Mouse (Mus musculus) inflammation-experienced regulatory T-cells, adult 6 months (primary cell): ENCODE data around the gene Amz2. TPM values are rescaled to one million over a fixed set of nuclear protein-coding genes. Genes with fewer than 3 reads are reported as not detected.
"Not testable (repeated sequence)": the region's sequence is repeated elsewhere in the genome, so short reads cannot be mapped to it uniquely, and the experiment has no call there.

Experiments used
- ATAC-seq: one replicate; pipeline ENCODE4 v1.8.0; 2017
- polyA plus RNA-seq, 3 experiments: library from polyadenylated mRNA; unstranded; fragments of 100-300 nt; shearing (Covaris generic); gene quantifications; one replicate each; pipeline ENCODE4 v1.2.1; 2017

Amz2 gene
- polyA plus RNA-seq, 3 experiments from 2014 or later, result 44.8 to 49.1 (median 46.0) TPM

DNA sequence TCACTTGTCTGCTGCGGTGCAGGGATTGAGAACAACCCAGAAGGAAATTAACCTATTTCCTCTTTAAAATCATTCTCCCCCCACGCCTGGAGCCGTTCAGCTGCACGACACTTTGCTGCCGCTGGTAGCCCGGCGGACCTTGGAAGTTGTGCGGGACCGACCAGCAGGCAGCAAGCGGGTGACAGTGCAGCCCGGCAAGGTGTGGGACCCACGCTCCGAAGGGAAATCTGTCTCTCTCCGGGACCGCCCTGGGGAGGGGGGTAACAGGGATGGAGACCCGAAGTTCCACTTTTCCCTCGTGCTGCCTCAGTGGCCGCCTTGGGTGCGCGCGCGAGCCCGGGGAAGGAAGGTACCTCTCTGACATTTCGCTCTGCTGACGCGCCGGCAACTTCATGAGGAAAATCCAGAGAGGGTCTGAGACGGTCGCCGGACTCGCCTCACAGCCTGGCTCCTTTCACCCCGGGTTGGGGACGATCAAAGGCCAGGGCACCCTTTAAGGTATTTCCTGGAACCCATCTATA lies 46.5 kb downstream of the Amz2 start:
- ATAC-seq, result no peak

DNA sequence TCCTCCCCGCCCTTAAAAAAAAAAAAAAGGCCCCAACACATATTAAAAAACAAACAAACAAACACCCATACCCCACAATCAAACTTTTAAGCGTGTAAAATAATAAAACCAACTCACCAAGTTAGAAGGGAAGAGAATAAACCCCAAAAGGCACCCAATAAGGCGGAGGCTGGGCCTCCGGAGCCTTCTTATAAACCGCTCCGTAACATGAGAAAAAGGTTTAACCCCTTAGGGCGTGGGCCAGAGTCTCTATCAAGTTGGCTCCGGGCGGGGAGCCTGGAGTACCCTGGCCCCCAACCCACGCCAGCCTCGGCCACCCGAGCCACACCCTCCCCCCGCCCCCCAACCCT lies 47.0 kb downstream of the Amz2 start:
- ATAC-seq, result peak; percentile 3

DNA sequence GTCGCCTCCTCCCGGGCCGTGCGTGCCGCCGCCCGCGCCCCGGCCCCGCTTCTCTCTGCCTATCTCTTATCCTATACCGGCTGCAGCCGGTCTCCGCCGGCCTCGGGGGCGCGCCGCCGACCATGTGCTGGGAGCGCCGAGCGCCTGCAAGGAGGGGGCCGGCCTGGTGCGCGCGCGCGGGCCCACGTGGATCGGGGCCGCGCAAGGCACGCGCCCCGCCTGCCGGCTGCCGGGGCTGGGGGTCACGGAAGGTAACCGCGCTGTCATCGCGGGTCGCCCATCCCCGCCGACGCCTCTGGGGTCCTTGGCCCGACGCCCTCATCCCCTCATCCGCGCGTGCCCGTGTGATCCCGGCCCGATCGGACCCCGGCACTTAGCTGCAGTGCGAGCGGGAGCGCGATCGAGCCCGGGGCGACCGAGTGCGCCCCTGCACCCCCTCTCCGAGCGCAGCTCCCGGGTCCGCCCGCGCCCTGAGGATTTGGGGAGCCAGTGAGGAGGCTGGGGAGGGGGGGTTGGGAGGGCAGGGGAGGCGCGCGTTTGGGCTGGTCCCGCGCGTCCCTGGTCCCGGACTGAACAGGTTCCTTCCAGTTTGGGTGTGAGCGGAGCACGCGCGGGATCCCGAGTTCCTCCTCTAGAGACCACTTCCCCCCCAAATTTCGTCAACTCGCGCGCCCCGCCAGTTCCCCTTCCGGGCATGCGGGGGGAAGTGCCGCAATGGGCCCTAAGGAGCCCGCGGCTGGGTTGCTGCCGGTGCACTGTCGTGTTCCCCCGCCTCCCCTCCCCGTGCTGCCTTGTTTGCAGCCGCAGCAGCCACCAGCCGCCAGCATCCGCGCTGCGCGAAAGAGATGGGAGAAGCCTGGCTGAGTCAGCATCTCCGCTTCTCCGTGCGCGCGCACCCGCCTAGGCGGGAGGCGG lies 47.7 kb downstream of the Amz2 start, which contains the start of the genes Arsg and Slc16a6:
TSS of gene Arsg (plus strand) at position 204 of the 915 bp plus-strand sequence.
TSS of gene Slc16a6 (minus strand) at position 428 of the 915 bp plus-strand sequence.
- ATAC-seq, result peak; percentile 73

DNA sequence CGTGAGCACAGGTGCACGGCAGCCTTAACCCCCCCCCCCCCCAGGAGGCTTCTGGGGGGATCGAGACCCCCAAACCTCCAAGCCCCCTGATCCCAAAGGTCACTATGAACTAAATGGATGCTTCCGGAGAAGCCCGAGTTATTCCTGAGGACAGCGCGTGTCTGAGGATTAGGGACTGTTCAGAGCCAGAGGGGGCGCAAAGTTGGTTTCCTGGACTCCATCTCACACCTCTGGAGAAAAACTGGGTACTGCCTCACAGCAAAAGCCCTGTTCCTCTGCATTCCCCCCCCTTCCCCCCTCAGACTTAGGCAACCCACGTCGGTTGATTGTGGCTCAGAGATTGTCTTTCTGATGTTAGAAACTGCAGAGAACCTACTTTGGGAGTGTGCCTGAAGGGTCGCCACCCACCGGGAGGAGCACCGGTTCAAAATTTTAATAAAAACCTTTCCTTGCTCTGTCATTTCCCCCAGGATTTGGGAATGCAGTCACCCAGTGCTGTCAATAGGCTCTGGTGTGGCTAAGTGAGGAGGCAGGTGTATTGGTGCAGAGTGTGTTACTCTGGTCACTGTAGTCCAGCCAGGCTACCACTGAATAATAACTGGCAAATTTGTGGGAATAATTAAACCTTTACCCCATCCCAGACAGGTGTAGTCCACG lies 48.5 kb downstream of the Amz2 start:
- ATAC-seq, result no peak

DNA sequence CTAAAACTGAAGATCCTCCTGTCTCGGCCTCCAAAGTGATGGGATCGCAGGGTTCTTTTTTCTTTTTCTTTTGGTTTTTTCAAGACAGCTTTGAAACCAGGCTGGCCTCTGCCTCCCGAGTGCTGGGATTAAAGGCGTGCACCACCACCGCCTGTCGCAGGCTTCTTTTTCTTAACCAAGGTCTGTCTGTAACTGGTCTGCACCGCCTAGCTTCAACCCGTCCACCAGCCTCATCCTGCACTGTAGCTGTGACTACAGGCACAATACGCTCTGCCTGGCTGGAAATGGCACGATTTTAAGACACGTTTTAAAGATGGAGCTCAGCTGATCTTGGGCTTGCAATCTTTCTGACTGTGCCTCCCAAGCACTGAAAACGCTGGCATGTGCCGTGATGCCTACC lies 49.1 kb downstream of the Amz2 start:
- no peak for ATAC-seq

DNA sequence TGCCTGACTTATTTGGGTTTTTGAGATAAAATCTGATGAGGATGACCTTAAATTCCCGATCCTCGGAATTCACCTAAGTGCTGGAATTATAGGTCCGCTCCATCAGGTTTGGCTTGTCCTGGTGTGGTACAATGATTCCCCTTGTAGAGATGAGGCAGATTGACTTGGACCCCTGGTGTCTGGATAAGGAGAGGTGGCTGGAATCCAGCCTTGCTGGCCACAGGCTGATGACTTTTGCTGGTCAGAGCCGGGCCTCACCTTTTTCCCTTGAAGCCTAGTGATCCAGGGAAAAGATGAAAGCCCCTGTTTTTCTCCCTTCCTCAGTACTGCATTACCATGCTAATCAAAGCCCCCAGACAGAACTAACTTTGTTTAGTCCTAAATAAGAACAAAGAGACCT lies 50.0 kb downstream of the Amz2 start:
- ATAC-seq, result no peak

DNA sequence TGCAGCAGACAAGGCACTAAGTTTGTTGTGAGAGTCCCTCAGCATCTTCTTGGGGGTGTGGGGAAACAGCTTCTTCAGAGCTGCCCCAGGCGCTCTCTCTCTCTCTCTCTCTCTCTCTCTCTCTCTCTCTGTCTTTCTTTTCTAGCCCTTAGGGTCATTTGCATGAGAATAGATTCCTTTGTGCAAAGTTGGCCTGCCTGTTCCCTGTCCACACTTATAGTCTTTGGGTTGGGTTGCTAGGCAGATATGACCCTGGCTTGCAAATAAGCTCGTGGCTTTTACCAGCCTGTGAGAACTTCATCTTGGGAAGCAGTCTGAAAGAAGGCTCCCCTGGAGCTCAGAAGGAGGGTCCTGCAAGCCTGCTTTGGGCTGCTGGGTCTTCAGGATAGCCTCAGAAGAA lies 50.5 kb downstream of the Amz2 start:
- no peak for ATAC-seq

DNA sequence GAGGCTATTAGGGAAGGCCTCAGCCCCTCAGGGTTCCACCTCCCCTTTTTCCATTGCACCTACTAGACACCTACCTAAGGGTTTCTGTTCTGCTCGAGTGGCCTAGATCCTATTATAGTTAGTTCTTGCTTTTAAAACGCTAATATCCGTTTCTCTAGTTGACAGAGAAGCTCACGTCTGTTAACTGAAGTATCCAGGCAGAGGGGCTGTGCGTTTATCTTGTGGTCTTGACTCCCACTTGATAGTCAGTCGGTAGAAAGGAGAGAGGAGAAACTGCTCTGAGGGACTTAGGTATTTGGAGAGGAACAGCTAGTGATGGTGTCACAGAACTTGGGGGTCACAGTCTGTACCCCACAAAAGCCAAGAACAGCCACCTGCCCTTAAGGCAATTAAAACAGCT lies 50.9 kb downstream of the Amz2 start:
- no peak for ATAC-seq

DNA sequence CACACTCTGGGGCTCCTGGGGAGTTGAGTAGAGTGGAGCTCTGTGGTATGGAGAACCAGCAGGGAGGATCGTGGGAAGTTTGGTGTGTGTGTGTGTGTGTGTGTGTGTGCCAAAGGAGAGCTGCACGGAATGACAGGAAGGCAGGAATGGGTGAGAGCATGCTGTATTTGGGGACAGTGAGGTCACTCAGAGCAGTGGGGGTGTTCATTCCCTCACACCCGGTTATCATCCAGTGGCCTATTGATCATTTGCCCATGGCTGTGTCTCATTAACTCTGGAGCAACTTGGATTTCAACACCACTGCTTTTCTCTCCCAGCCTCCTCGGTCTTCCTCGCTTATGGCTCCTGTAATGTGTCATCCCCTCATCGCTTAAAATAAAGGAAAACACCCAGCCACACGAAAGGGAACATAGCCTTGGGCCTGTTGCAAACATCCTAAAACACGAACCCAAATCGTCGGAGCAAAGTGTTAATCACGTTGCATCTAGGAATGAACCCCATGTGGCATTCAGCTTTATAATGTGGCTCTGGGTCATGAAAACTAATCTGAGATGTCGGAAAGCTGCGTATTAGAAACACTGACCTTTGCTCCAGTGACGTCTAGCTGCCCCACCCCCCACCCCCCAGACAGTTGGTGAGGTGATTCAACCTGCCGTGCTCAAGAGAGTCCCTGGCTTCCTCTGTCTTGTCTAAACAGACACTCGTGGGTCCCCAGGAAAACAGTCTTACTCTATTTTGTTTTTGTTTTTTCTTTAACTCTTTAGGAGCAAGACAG lies 52.0 kb downstream of the Amz2 start:
- ATAC-seq, result no peak

DNA sequence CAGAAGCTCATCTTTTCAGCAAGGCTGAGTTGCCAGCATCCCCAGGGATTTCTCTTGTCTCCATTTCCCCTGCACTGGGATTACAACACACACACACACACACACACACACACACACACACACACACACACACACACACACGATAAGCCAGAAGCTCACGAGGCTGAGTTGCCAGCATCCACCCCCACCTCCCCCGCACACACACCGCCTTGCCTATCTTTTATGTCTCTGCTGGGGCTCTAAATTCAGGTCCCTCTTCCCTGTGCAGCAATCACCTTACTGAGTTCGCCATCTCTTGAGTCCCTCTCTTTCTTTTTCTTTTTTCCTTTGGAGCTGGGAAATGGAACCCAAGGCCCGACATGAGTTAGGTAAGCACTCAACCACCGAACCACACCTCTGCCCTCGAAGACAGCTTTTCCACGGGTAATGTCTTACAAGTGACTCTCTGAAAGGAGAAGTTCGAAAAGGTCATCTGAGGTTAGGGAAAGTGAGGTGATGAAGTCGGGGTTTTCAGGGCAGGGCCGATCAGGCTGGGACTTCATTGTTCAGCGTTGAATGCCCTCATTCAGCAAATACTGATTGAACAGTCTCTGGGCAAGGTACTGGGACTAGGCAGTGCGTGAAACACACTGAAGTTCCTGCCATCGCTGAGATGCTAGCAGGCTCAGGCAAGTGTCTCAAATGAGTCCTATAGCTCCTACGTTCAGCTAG lies 54.0 kb downstream of the Amz2 start:
- no peak for ATAC-seq

DNA sequence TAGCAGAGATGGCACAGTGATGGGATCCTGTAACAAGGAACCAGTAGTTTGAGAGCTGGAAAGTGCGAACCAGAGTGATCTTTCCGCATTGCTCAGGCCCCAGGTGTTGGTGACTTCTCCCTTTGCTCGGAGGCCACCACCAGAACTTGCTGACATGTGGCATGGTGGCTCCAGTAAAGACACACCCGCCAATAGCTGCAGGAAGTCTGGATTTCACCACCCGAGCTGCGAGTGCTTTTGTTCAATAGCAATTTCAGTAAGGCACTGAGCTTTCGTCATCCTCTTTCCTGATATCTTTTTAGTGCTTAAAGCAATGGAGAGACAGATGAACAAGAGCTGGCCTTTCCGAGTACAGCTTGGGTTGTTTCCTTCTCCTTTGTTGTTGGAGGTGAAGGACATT lies 54.7 kb downstream of the Amz2 start:
- ATAC-seq, result no peak

DNA sequence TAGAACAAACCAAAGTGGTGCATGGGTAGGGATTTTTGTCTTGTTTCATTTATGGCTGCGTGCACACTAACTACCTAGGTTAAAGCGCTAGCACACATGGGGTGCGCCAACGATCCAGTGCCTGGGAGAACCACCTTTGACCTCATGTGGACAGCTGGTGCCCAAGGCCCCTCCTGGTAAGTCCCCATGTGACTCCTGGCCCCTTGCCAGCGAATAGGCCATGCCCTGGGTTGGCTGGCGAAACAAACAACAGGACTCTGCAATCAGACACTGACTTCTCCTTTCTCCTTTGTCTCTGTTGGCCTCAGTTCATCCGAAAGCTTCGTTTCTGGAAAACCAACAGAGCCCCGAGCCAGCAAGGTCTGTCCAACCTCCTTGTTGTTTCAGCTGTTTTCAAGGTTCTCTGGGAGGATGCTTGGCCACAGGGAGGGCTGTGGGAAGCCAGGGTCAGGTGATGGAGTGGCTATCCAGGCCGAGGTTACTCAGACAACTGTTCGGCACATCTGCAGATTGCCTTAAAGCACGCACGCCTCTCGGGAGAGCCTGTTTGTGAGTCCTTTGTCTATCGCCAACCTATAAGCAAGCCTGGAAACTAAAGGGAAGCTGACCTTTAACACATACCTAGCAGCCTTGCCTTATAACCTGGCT lies 59.8 kb downstream of the Amz2 start:
- ATAC-seq, result no peak

DNA sequence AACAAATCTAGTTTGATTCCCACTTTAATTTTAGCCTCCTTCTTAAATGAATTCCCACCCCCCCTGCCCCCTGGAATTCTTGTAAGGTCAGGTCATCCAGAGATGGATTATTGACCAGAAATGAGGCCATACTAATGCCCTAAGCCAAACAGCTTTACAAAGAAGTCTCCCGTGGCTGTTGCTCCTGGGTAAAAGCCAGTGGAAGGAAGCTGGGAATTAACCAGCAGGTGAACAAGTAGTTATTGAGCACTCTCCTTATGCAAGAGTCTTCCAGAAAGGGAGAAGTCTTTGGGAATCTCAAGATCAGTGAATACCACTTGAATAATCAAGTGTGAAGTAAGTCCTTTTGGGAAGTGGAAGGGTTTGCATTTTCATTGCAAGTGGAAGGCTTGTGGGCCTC lies 61.4 kb downstream of the Amz2 start:
- ATAC-seq, result no peak

DNA sequence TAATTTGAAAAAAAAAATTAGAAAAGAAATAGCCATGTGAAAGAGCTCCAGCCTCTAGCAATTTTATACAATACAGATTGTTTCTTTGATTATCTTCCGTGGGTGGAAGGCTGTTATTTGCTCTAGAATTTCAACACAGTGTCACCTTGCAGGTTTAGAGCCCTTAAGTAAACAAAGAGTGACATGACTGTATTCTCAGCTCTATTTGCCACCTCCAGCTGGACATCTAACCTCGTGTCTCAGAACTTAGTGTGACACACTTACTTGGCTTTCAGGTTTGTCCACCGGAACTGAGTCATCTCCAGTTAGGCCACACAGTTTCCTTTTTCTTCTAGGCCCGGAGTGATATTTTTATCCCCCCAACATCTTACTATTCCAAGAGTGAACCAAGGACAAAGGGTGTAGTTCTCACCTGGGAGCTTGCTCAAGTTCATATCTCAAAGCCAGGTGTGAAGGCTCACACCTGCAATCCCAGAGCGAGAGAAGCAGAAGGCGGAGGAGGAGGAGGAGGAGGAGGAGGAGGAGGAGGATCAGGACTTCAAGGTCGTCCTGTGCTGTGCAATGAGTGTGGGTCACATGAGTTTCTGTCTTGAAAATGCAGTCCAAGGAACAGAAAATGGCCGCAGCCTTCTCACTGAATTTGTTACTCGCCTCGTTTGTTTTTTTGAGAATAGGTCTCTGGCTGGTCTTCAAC lies 62.4 kb downstream of the Amz2 start:
- ATAC-seq, result no peak

DNA sequence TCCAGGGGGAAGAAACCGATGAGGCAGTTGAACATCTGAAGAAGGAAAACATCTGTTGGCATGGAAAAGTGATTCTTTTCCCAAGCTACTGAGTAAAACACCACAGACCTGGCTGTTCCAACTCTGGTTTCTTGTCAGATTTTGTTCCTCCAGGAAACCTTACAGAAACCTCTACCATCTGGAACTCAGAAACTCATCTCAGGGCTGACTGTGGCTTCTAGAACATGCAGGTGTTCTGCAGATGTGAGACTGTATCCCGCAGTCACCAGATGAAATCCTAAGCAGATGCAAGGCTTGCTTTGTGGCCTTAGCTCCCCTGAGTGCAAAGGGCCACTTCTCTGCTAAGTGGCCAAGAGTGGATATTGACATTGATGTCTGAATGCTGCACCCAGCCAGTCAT lies 64.0 kb downstream of the Amz2 start:
- no peak for ATAC-seq

DNA sequence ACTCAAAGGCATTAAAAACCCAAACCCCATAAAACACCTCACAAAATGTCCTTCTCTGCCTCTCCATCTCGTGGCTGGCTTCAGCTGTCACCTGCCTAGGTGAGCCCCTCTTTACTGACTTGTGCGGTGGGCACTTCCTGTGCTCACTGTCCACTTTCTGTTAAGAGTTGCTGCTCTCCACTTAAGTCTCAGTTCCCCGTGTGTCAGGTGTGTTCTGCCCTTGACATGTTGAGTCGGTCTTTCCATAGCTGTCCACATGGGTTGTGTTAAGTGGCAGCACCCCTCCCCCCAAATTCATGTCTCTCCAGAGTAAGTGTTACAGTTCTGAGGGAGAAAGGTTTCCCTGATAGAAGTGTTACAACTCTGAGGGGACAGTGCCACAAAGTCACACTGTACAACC lies 66.1 kb downstream of the Amz2 start:
- ATAC-seq, result no peak

DNA sequence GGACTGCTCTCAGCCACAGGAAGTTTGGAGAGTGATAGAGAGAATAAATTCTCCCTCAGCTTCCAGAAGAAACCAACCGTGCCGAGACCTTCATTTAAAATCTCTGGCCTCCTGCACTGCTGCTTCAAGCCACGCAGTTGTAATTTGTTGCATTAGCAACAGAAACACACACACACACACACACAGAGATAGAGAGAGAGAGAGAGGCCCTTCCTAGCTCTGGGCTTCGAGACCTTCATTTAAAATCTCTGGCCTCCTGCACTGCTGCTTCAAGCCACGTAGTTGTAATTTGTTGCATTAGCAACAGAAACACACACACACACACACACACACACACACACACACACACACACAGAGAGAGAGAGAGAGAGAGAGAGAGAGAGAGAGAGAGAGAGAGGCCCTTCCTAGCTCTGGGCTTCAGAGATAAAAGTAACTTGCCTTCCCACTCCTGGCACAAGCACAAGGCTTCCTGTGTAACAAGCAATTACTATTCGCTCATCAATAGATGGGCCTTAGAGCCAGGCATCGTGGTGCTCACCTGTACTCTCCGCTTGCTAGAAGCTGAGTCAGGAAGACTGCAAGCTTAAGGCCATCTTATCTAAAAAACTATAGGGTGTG lies 67.2 kb downstream of the Amz2 start:
- ATAC-seq, result not testable (repeated sequence)

DNA sequence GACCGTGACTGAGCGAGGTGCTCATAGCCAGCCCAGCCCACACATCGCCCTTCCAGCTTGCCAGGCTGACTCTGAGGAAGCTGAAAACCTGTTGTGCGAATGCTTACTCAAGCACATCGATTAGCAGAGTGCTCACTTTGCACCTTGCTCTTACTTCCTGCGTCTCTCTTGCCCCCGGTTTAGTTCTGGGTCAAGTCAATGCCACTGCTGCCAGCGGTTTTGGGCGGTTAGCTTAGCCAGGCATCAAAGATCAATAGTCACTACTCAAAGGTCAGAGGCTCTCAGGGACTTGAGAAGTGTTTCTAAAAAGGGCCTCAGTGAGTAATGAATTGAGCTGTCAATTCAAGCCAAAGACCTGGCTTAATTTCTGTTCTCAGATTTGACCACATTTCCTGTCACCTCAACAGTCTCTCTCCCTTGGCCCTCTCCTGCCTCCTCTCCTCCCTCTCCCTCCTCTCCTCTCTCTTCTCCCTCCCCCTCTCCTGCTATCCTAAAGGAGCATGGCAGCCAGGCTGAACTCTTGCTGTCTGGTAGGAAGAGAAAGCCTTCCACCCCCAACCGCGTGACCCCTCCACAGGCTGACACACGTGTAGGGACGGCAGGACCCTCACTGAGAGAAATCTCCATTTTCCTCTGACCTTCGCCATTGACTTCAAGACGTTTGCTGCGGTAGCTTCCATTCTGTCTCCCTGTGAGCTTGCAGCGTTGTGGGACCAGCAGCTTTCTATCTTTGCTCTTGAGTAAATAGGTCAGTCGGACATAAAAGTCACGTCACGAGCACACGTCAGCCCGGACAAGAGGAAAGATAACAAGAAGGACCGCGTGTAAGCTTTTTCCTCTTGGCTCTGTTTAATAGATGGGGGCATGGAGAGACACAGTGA lies 69.4 kb downstream of the Amz2 start:
- ATAC-seq, result peak; percentile 36

DNA sequence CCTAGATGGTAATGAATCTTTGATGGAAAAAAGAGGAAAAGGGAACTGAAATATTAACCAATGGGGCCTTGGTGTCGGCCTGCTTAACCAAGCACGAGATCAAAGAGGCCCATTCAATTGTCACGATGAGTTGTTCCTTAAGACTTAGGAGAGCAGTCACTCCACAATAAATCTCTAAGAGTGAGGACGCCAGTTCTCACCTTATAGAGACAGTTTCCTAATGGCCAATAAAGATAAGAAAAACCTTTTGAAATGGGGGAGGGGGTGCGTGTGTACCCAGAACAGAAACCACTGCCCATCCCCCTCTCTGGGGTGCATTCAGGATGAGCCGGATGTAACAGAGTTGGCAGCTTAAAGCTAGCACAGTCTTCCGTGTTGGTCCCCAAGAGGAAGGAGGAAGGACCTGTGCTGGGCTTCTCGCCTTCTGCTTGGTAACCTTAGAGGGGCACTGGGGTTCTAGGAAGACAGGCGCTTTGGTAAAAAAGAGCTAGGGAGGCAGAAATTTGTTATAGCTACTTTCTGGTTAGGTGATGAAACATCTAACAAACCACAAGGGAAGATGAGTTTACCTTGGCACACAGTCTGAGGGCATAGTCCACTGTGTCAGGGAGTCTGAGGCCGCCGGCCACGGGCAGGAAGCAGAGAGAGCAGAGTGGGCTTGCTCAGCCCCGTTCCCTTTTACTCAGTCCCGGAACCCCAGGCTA lies 70.2 kb downstream of the Amz2 start:
- peak; percentile 73 for ATAC-seq
